Mouse (Mus musculus) liver, embryonic 14.5 days (tissue): Measurements from ENCODE around the gene Fhdc1. TPM values are rescaled to one million over a fixed set of nuclear protein-coding genes. Genes with fewer than 3 reads are reported as not detected.

Experiments
- ATAC-seq: fragments of 200-750 bp; cut with Nextera tagmentation; 2 replicates; pipeline ENCODE4 v1.8.0; 2017; ENCODE audit warnings: moderate number of reproducible peaks, mild to moderate bottlenecking, moderate library complexity; ENCODE audit not compliant: insufficient read depth
- DNase-seq, 3 experiments: peaks; one replicate each; pipeline ENCODE4 v3.0.0-alpha.2; 2012 to 2013; ENCODE audit warnings: low read depth in 3 of 3, low spot score in 3 of 3
- H3K27ac ChIP-seq: fragments of 300-500 bp; sonication (generic); 2 replicates; pipeline ENCODE4 v1.5.1; 2014; ENCODE audit warnings: moderate library complexity, mild to moderate bottlenecking, control low read depth, inconsistent platforms
- H3K27me3 ChIP-seq: fragments of 300-500 bp; sonication (generic); 2 replicates; pipeline ENCODE4 v1.6.1; 2014; ENCODE audit warnings: mild to moderate bottlenecking, low read length, moderate library complexity; ENCODE audit not compliant: control insufficient read depth, insufficient read depth
- H3K36me3 ChIP-seq: fragments of 300-500 bp; sonication (generic); replicated peaks from 2 replicates; pipeline ENCODE4 v1.6.1; 2014; ENCODE audit warnings: low read depth; ENCODE audit not compliant: control insufficient read depth, insufficient read depth
- H3K4me1 ChIP-seq, 2 experiments: fragments of 200-500 bp in 1 of 2; fragments of 300-500 bp in 1 of 2; sonication (generic) in 1 of 2; replicated peaks; 2 replicates each; pipeline ENCODE4 v1.6.1; 2012 to 2014; ENCODE audit warnings: antibody characterized with exemption in 1 of 2, inconsistent platforms in 1 of 2, low read length in 1 of 2; ENCODE audit not compliant: control insufficient read depth in 2 of 2, insufficient read depth in 2 of 2
- H3K4me2 ChIP-seq: fragments of 300-500 bp; sonication (generic); 2 replicates; pipeline ENCODE4 v1.6.1; 2014; ENCODE audit warnings: low read depth, mild to moderate bottlenecking, control low read depth, moderate library complexity
- H3K4me3 ChIP-seq, 2 experiments: fragments of 200-500 bp in 1 of 2; fragments of 300-500 bp in 1 of 2; sonication (generic) in 1 of 2; 2 replicates each; pipeline ENCODE4 v1.5.1; 2012 to 2014; ENCODE audit warnings: low read depth in 2 of 2, low read length in 2 of 2, mild to moderate bottlenecking in 2 of 2, control low read depth in 1 of 2, inconsistent platforms in 1 of 2, moderate library complexity in 1 of 2; ENCODE audit not compliant: insufficient read depth in 1 of 2
- H3K9ac ChIP-seq: fragments of 300-500 bp; sonication (generic); replicated peaks from 2 replicates; pipeline ENCODE4 v1.6.1; 2014; ENCODE audit warnings: mild to moderate bottlenecking, control low read depth, moderate library complexity
- H3K9me3 ChIP-seq: fragments of 300-500 bp; sonication (generic); 2 replicates; pipeline ENCODE4 v1.6.1; 2016; ENCODE audit warnings: low read length, mixed read lengths; ENCODE audit not compliant: control insufficient read depth
- CTCF ChIP-seq: IDR thresholded peaks from 2 replicates; pipeline ENCODE4 v1.5.1; 2016; ENCODE audit warnings: antibody characterized with exemption, low read depth, control low read depth
- EP300 ChIP-seq: IDR thresholded peaks from 2 replicates; pipeline ENCODE4 v1.6.1; 2016; ENCODE audit warnings: antibody characterized with exemption, low read depth
- WGBS: fragments of 180-500 bp; shearing (Covaris S2); extraction: QIAGEN DNeasy Blood & Tissue Kit; methylation state at CpG from one replicate; pipeline ENCODE4 v1.1.7; 2014; ENCODE audit not compliant: insufficient replicate concordance; 5-methylcytosine and 5-hydroxymethylcytosine counted together
- polyA plus RNA-seq, 2 experiments: library from polyadenylated mRNA; depleted of rRNA in 1 of 2; stranded (reverse) in 1 of 2; unstranded in 1 of 2; fragments of >200 nt; fragmentation: Nextera tagmentation in 1 of 2; extraction: Ambion mirVana in 1 of 2; gene quantifications; 2 replicates each; pipeline versions ENCODE4 v1.2.1 to v1.2.3; 2012 to 2014

The Fhdc1 gene
- polyA plus RNA-seq, 2 experiments, result 15.1 to 29.2 TPM

DNA sequence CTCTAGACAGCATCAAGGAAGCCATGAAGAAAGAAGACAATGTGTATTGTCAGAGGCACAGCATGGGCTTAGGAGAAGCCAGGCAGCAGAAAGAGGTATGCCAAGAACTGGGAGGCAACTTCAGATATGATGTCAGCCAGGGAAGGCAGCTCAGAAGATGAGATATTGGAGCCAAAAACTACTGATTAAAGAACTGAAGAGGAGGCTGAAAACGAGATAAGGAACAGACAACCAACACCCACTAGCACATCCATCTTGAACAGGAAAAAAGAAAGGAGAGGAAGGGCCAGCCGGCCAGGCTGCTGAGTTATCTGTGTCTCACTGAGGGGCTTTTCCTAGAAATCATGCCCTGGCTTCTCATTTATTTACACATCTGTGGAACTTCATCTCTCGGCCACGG is 66.4 kb downstream of the Fhdc1 start:
- DNase-seq, result peak; percentile 39 to 45 (median 45)
- Histone ChIP-seq H3K27ac (peak overlapping the region; percentile 22), H3K27me3 (no peaks in the 10 kb centered on the region), H3K9me3 (no peaks in the 10 kb centered on the region), H3K36me3 (no peaks in the 10 kb centered on the region), H3K4me3 (no peak overlapping the region), H3K9ac (peak overlapping the region; percentile 7), H3K4me1 (peaks cover 28 to 31% of the 10 kb centered on the region in 2 experiments), H3K4me2 (peak overlapping the region; percentile 46)
- TF ChIP-seq EP300 (peak; percentile 60; the same call in 1 of the 2 replicates), CTCF (no peak)
- peak; percentile 78 for ATAC-seq
- 7% methylated on average over 4 of the region's 4 CpGs for WGBS

DNA sequence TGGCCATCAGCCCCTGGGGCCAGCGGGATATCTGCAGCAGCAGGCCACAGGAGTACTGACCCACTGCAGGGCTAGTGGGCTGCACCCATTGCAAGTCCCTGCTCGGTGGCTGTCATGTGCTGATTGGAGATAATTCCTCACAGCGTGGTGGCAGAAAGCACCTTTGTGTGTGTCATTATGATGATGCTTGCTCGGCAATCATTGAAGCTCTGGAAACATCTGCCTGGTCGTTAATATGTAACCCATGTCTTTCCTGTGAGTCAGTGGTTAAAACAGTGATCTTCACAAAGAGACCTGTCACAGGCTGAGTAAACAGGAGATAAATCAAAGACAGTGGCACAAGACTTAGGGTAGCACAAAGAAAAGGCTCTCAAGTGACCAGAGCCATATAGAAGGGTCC is 67.3 kb downstream of the Fhdc1 start:
- 0 out of 2 replicates have a peak overlapping the region, but pooled peaks have one; percentile 22 for H3K27ac ChIP-seq
- WGBS, result 12% methylated on average over 5 of the region's 5 CpGs
- no peaks in the 10 kb centered on the region for H3K27me3 ChIP-seq
- H3K4me3 ChIP-seq, result no peak overlapping the region
- ATAC-seq, result no peak; the same call in 1 of the 2 replicates
- H3K36me3 ChIP-seq, result no peaks in the 10 kb centered on the region
- H3K9me3 ChIP-seq, result no peaks in the 10 kb centered on the region
- H3K4me2 ChIP-seq, result peak overlapping the region; percentile 46
- TF ChIP-seq CTCF (no peak), EP300 (no peak)
- H3K4me1 ChIP-seq, result peaks cover 31 to 36% of the 10 kb centered on the region in 2 experiments
- DNase-seq, result peak; percentile 18 to 35 (median 33)
- no peak overlapping the region for H3K9ac ChIP-seq

DNA sequence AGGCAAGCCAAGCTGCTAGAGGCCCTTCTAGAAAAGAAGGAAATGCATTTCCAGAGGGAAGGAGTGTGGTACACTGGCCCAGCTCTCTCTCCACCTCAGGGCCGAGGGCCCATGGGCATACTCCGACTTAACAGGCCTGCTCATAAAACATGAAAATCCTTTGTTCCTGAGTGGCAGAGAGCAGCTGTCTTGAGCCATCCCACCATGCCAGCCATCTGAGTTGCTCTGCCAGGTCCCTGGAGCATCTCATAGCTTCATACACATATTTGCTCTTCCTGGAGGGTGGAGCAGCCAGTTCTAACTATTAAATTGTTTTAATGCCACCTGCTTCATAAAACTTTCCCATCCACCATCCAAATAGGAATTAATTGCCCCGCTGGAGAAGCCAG is 70.8 kb downstream of the Fhdc1 start:
- no peak overlapping the region for H3K4me2 ChIP-seq
- H3K27me3 ChIP-seq, result no peaks in the 10 kb centered on the region
- 68% methylated on average over 3 of the region's 3 CpGs for WGBS
- H3K27ac ChIP-seq, result no peak overlapping the region
- no peaks in the 10 kb centered on the region for H3K9me3 ChIP-seq
- no peaks in the 10 kb centered on the region for H3K36me3 ChIP-seq
- no peak for ATAC-seq
- TF ChIP-seq EP300 (no peak), CTCF (no peak)
- H3K4me1 ChIP-seq, result peaks cover 31 to 34% of the 10 kb centered on the region in 2 experiments
- no peak for DNase-seq
- H3K9ac ChIP-seq, result no peak overlapping the region
- H3K4me3 ChIP-seq, result no peak overlapping the region

- Histone ChIP-seq H3K4me1 (peaks cover 25 to 29% of the 10 kb centered on the region in 2 experiments), H3K9me3 (no peaks in the 10 kb centered on the region), H3K27ac (no peak overlapping the region), H3K4me2 (no peak overlapping the region), H3K27me3 (no peaks in the 10 kb centered on the region), H3K36me3 (no peaks in the 10 kb centered on the region), H3K4me3 (no peak overlapping the region), H3K9ac (no peak overlapping the region)
- DNase-seq (no peak), ATAC-seq (0 out of 2 replicates have a peak, but pooled peaks have one; percentile 38)
- TF ChIP-seq EP300 (no peak), CTCF (no peak)
- 61% methylated on average over 13 of the region's 13 CpGs for WGBS
Measured at GRCm38 (mm10) chr3:84408756-84409473, 71.3 kb downstream of the Fhdc1 start.

DNA sequence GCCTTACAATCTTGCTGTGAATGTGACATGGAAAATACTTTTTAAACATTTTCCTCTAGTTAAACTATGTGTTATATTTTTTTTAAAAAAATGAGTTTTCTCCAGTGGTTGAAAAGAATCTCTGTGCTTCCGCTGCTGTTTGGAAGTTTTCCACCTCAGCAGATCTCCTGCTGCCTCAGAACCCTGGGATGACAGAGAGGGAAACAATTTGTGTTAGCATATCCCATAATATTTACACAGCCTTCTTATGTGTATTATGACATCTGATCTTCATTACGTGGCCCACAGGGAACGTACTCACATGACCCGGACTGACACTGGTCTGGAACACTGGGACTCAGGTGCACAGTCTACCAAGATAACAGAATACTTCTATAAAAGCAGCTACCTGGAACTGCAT is 74.7 kb downstream of the Fhdc1 start:
- TF ChIP-seq CTCF, result no peak
- TF ChIP-seq EP300, result no peak
- DNase-seq (no peak), ATAC-seq (no peak)
- 84% methylated on average over 4 of the region's 4 CpGs for WGBS
- no peak overlapping the region for H3K4me3 ChIP-seq
- no peak overlapping the region for H3K9ac ChIP-seq
- no peak overlapping the region for H3K27ac ChIP-seq
- no peaks in the 10 kb centered on the region; the same call in 1 of the 2 replicates for H3K27me3 ChIP-seq
- H3K9me3 ChIP-seq, result no peaks in the 10 kb centered on the region
- no peaks in the 10 kb centered on the region for H3K36me3 ChIP-seq
- H3K4me1 ChIP-seq, result peaks cover 7 to 10% of the 10 kb centered on the region in 2 experiments
- no peak overlapping the region for H3K4me2 ChIP-seq
